Mouse (Mus musculus) right cerebral cortex, adult 18-20 months (tissue): ENCODE measurements around the gene Polr3b.

ENCODE experiments used
- DNase-seq: peaks from one replicate; pipeline ENCODE4 v3.0.0; 2022; ENCODE audit warnings: mixed read lengths

Polr3b gene

DNA sequence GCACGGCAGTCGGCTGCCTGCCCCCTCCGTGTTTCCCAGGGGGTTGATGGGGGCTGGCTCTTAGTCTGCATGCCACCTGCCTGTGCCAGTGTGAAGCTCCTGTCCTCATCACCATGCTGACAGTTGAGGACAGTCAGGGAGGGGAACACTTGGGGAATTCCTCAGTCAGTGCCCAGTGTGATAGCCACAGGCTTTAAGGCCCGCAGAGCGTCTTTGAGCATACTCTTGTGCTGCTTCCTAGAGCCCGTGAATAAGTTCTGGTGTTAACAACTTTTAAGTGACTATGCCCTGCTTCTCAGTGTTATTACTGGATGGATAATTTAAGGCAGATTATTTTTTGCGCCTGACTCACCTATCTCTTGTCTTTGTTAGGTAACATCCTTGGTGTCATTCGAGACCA, 54.4 kb downstream of the Polr3b start:
- DNase-seq: no peak

DNA sequence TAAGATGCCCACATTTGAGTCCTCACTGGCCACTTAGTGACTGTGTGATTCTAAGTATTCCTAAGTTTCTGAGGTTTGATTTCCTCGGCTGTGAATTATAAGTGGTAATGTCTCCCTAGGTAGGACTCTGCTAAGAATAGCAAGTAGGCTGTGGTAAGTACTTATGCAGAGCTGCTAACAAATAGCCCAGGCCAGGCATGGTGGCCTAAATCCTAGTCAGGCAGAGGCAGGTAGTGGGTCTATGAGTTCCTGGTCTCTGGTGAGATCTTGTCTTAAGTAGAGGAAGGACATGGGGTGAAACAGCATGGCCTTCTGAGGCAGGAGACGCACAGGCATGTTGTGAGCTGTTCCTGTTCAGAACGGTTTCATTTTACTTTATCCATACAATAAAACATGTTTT, 55.8 kb downstream of the Polr3b start:
- DNase-seq: no peak

- DNase-seq: no peak
These were observed 56.3 kb downstream of the Polr3b start for GRCm38 (mm10) chr10:84678441-84678840.

DNA sequence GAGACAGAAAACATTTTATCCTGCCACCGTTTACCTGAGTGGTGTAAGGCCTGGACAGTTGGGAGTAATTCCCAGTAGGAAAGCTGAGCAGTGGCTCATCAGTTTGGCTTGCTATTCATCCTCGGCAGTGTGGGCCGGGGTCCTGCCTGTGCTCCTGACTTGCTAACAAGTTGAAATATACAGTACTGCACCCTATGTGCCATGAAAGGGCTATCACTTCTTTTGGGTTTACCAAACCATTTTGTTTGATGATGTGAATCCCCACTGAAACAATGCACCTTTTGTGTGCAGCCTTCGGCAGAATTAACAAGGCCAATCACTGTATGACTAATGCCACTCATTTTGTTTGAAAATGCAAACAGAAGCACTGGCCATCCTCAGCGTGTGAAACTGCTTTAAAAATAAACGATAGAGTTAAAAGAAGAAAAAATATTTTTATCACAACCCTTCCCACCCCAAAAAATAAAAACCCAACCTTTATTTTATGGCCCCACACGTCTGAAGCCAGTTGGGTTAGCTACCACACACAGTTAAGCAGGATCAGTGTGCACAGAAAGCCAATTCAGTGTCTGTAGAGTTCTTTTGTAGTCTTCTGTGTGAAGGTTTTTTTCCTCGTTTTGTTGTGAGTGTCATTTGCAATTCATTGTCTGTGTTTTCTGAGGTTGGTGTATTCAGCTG, 63.5 kb downstream of the Polr3b start:
- no peak for DNase-seq

GRCm38 (mm10) chr10:84686122-84686497, 64.0 kb downstream of the Polr3b start:
- DNase-seq: no peak

- no peak for DNase-seq
These were observed 64.6 kb downstream of the Polr3b start for GRCm38 (mm10) chr10:84686705-84687104.

DNA sequence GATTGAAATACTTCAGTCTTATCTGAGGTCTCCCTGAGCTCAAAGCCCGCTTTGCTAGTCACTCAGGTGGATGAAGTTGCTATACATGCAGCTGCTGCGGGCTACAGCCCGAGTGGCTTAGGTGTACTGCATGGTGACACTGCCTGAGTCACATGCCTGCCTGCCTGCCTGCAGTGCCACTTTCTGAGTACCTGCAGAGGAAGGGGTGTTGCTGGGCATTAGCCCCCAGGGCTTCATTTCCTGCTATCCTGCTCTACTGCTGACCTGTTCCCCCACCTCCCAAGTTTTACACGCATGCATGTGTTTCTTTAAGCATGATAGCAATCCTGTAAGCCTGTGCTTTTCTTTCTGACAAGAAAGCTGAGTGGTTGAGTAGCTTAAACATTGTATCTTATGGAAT, 65.6 kb downstream of the Polr3b start:
- DNase-seq: no peak

DNA sequence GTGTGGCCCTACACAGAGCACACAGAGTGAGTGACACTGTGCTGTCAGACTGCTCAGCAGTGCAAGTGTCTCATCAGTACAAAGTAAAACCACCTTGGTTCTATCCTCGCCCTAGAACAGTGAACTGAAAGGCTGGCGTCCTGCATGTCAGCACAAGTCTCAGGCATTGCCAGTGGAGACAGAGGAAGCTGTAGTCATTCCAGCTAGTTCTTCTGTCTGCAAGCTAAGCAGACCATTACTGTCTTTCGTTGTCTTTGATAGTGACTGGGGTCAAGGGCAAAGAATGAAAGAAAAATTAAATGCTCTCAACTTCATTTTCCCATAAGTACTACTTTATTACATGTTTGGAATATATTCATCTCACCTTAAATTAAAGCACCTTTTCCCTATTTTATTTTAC, 67.8 kb downstream of the Polr3b start:
- no peak for DNase-seq

DNA sequence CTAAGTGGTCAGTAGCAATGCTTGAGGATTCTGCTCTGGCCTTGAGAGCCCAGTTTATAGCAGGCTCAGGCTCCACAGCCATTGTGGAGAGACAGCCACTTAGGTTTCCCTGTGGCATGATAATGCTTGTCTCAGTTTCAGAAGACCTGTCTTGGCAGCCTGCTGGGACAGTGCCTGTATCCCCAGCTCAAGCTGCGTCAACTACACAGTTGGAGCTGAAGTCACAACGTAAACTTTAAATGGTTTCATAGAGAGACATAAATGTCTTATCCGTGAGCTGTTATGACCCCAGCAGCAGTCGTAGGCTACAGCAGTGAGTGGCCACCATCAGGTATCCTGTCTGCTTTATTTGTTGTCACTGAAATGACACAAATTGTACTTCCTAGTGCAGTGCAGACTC, 68.7 kb downstream of the Polr3b start:
- no peak for DNase-seq

GRCm38 (mm10) chr10:84691692-84692091, 69.6 kb downstream of the Polr3b start:
- no peak for DNase-seq

GRCm38 (mm10) chr10:84693841-84694638, 71.9 kb downstream of the Polr3b start:
- no peak for DNase-seq

GRCm38 (mm10) chr10:84700236-84700987, 78.3 kb downstream of the Polr3b start:
- no peak for DNase-seq

DNA sequence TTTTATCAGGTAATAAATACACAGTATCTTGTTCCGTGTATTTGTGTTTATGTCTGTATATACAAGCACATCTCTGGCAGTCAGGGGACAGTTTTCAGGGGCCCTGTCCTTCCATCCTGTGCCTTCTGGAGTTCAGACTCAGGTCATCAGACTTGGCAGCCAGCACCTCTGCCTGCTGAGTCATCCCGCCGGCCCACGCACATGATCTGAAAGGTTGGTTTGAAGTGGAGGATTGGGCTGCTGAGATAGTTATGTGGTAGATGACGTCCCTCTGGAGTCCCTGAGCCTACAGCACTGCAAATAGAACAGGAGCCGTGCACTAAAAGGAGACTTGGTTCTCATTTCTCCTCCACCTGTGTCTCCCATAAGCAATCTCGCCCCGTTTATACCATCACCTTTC, 79.0 kb downstream of the Polr3b start:
- DNase-seq: peak; percentile 58

DNA sequence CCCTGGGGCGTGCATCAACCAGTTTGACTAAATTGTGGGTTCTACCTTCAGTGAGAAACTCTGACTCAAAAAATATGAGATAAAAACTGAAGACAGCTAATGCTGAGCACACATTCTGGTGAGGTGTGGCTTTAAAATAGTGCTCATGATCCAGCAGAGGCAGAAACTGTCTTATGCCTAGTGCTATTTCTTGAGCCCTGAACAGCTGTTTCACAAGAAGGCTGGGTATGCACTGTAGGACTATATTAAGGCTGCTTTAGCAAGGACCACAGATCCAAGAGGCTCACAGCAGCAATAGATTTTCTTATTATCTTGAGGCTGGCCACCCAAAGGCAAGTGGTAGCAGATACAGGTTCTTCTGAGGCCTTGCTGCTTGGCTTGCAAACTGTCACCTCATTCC, 80.0 kb downstream of the Polr3b start:
- no peak for DNase-seq

GRCm38 (mm10) chr10:84704594-84704993, 82.5 kb downstream of the Polr3b start:
- no peak for DNase-seq

DNA sequence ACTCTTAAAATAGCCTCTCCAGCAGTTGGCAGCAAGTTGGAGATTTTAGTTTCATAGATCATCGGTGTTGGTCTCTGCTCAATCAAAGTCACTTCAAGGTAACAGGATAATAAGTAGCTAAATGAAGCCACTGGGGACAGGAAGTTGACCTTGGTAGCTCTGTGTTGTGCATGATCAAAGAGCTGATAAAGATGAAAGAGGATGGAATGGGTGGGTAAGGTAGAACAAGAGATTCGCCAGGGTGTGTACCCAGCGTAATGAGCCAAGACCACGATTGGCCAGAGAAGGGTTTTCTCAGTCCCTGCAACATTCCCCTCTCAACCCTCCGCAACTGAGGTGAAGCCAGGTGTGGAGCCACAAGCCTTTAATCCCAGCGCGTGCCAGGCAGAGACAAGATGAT, 83.1 kb downstream of the Polr3b start:
- DNase-seq: no peak

GRCm38 (mm10) chr10:84706543-84706942, 84.5 kb downstream of the Polr3b start:
- DNase-seq: no peak

DNA sequence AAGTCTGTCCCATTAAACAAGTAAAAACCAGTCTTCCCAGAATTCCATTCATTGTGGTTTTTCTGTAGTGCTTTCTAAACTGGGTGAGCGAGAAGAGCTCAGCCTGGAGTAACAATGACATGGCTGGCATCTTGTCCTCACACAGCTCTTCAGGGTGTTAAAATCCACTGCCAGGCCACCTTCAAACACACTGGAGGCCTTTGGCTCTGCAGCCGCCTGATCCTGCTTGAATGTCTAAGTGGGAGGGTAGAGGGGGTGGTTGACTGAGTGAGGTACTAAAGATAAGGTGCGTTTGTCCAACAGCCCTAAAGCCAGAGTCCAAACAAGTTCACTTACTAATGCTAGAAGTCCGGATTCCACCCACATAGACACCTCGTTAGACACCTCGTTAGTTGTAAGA, 85.1 kb downstream of the Polr3b start:
- no peak for DNase-seq

- DNase-seq: no peak
These were observed 85.8 kb downstream of the Polr3b start for GRCm38 (mm10) chr10:84707752-84708530.

DNA sequence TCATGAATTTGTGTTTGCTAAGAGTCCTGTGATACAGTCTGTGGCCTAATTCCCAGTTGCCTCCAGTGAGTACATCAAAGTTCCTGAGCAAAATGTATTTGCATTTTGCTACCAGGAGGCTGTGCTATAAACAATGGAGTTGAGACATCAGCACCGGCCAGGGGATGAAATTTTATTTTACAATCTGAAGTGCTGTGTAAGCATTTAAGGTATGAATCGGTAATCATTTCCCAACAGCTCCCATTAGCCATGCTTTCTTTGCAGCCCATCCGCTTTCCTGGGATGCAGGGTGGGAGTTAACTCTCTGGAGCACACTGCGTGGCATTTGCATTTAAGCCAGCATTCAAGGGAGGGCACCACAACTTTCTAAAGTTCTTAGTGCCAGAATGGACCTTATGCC, 88.1 kb downstream of the Polr3b start:
- DNase-seq: no peak

DNA sequence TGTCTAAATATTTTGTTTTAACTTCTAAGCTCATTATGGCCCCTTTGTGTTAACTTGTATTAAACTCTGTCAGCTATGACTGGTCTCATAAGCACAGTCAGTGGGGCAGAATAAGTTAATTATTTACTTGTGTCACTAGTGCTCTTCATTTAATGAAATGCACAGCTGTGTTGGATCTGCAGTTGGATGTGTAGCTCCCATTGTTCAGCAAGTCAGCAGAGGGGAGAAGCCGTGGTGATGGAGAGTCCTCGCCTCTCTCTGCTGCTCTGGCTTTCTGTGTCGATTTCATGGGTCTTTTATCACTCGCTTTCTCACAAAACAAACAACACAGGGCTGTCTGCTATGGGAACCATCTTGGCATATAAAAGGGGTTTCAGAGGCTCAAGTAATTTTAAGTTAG, 88.7 kb downstream of the Polr3b start:
- DNase-seq: no peak

DNA sequence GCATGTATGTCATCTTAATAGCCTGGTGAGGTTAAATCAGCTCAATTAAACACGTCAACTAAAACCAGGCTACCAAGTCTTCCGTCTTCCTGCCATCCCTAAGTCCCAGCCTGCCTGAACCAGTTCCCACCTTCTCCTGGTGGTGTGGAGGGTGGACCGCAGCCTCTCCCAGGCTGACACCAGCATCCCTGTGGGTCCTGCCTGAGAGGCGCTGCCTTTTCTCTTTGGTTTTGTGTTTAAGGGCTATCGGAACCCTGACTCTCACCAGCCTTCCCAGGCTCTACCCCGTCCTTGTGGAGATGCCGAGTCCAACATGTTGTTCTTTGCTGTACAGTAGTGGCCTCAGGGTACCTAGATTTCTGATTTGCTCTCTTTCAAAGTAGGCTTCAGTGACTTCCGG, 89.4 kb downstream of the Polr3b start:
- DNase-seq: no peak

DNA sequence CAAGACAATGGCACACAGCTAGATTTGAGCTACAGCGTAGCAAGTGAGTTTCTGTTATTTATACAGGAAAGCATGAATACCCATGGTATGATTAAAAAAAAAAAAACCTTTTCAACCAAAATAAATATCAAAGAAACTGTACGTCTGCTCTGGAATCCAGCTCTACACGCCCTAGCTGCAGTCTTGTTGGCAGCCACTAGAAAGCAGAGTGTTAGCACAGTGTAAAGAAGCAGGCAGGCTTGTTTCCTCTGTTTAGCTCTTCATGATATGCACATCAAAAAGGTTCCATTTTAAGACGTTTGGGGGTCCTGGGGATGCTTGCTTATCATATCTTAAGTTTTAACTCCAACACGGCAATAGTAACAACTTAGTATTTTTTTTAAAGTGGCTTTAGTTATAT, 89.8 kb downstream of the Polr3b start:
- no peak for DNase-seq
